Mouse (Mus musculus) midbrain, postnatal 0 days (tissue): ENCODE measurements at regions not wholly inside any gene's neighbourhood (a gene's known extent, or its start where the extent isn't known, plus 50 kb on each side); places are given as distances from the start of the nearest gene placed in this dataset.

Source experiments
- ATAC-seq: fragments of 200-750 bp; cut with Nextera tagmentation; 2 replicates; pipeline ENCODE4 v1.8.0; 2017; ENCODE audit warnings: moderate number of reproducible peaks, mild to moderate bottlenecking, moderate TSS enrichment, moderate library complexity; ENCODE audit not compliant: low FRiP score
- DNase-seq: peaks from one replicate; pipeline ENCODE4 v3.0.0-alpha.2; 2015; ENCODE audit warnings: low spot score
- H3K27ac ChIP-seq: fragments of 300-500 bp; sonication (generic); 2 replicates; pipeline ENCODE4 v1.5.1; 2014; ENCODE audit warnings: low read depth, mild to moderate bottlenecking, low read length, mixed read lengths
- H3K27me3 ChIP-seq: fragments of 300-500 bp; sonication (generic); 2 replicates; pipeline ENCODE4 v1.6.1; 2014; ENCODE audit warnings: low read length, control low read depth, mixed read lengths; ENCODE audit not compliant: insufficient read depth
- H3K36me3 ChIP-seq: fragments of 300-500 bp; sonication (generic); 2 replicates; pipeline ENCODE4 v1.6.1; 2014; ENCODE audit warnings: low read length, control low read depth, mixed read lengths; ENCODE audit not compliant: insufficient read depth
- H3K4me1 ChIP-seq: fragments of 300-500 bp; sonication (generic); 2 replicates; pipeline ENCODE4 v1.6.1; 2014; ENCODE audit warnings: mild to moderate bottlenecking, control low read depth, antibody characterized with exemption, low read length, mixed read lengths; ENCODE audit not compliant: insufficient read depth
- H3K4me2 ChIP-seq: fragments of 300-500 bp; sonication (generic); 2 replicates; pipeline ENCODE4 v1.6.1; 2014; ENCODE audit warnings: low read depth, mild to moderate bottlenecking, low read length, mixed read lengths; ENCODE audit not compliant: poor library complexity, severe bottlenecking
- H3K4me3 ChIP-seq: fragments of 300-500 bp; sonication (generic); 2 replicates; pipeline ENCODE4 v1.5.1; 2014; ENCODE audit warnings: low read depth, mild to moderate bottlenecking, low read length, moderate library complexity
- H3K9ac ChIP-seq: fragments of 300-500 bp; sonication (generic); replicated peaks from 2 replicates; pipeline ENCODE4 v1.6.1; 2014; ENCODE audit warnings: mild to moderate bottlenecking, low read length, moderate library complexity, mixed read lengths; ENCODE audit not compliant: poor library complexity, severe bottlenecking
- H3K9me3 ChIP-seq: fragments of 300-500 bp; sonication (generic); 2 replicates; pipeline ENCODE4 v1.6.1; 2016; ENCODE audit warnings: low read length, control low read depth
- CTCF ChIP-seq: IDR thresholded peaks from 2 replicates; pipeline ENCODE4 v1.5.1; 2016; ENCODE audit warnings: antibody characterized with exemption, mild to moderate bottlenecking
- WGBS: fragments of 180-500 bp; shearing (Covaris S2); extraction: QIAGEN DNeasy Blood & Tissue Kit; methylation state at CpG from one replicate; pipeline ENCODE4 v1.1.7; 2014; 5-methylcytosine and 5-hydroxymethylcytosine counted together

- no peak overlapping the region for H3K4me2 ChIP-seq
- DNase-seq (peak; percentile 21), ATAC-seq (no peak)
- TF ChIP-seq CTCF: no peak
- no peaks in the 10 kb centered on the region for H3K27me3 ChIP-seq
- H3K4me3 ChIP-seq: no peak overlapping the region
- WGBS: 80% methylated on average over 18 of the region's 18 CpGs
- no peaks in the 10 kb centered on the region for H3K9me3 ChIP-seq
- H3K27ac ChIP-seq: no peak overlapping the region
- H3K4me1 ChIP-seq: no peaks in the 10 kb centered on the region
- no peak overlapping the region for H3K9ac ChIP-seq
- no peaks in the 10 kb centered on the region for H3K36me3 ChIP-seq
Observed at GRCm38 (mm10) chr15:94045131-94045756, 420.0 kb downstream of the Adamts20 start.

- WGBS: 77% methylated on average over 2 of the region's 2 CpGs
- DNase-seq: no peak
- TF ChIP-seq CTCF: no peak
- Histone ChIP-seq H3K27ac (no peak overlapping the region), H3K36me3 (no peaks in the 10 kb centered on the region), H3K9ac (no peak overlapping the region), H3K4me2 (no peak overlapping the region), H3K4me1 (no peaks in the 10 kb centered on the region), H3K9me3 (no peaks in the 10 kb centered on the region), H3K4me3 (no peak overlapping the region), H3K27me3 (no peaks in the 10 kb centered on the region)
- ATAC-seq: no peak
Observed at GRCm38 (mm10) chr15:94032957-94033356, 432.3 kb downstream of the Adamts20 start.

- Histone ChIP-seq H3K27ac (no peak overlapping the region), H3K36me3 (no peaks in the 10 kb centered on the region), H3K4me1 (no peaks in the 10 kb centered on the region), H3K9me3 (no peaks in the 10 kb centered on the region), H3K4me2 (no peak overlapping the region), H3K4me3 (no peak overlapping the region), H3K9ac (no peak overlapping the region), H3K27me3 (no peaks in the 10 kb centered on the region)
- ATAC-seq: no peak
- DNase-seq: no peak
- WGBS: 67% methylated on average over 16 of the region's 16 CpGs
- TF ChIP-seq CTCF: no peak
Observed at GRCm38 (mm10) chr15:94025996-94026696, 430.5 kb upstream of the Prickle1 start.

GRCm38 (mm10) chr15:94025239-94025971 is 429.7 kb upstream of the Prickle1 start:
- H3K36me3 ChIP-seq: no peaks in the 10 kb centered on the region
- H3K4me3 ChIP-seq: no peak overlapping the region
- no peak overlapping the region for H3K27ac ChIP-seq
- no peaks in the 10 kb centered on the region for H3K27me3 ChIP-seq
- DNase-seq (no peak), ATAC-seq (no peak)
- no peak overlapping the region for H3K4me2 ChIP-seq
- 86% methylated on average over 20 of the region's 20 CpGs for WGBS
- no peaks in the 10 kb centered on the region for H3K9me3 ChIP-seq
- TF ChIP-seq CTCF: no peak
- H3K4me1 ChIP-seq: no peaks in the 10 kb centered on the region
- H3K9ac ChIP-seq: no peak overlapping the region

GRCm38 (mm10) chr15:94024806-94025205 is 429.1 kb upstream of the Prickle1 start:
- no peak for TF ChIP-seq CTCF
- no peak overlapping the region for H3K27ac ChIP-seq
- DNase-seq (no peak), ATAC-seq (no peak)
- H3K27me3 ChIP-seq: no peaks in the 10 kb centered on the region
- H3K9ac ChIP-seq: no peak overlapping the region
- 83% methylated on average over 3 of the region's 3 CpGs for WGBS
- no peak overlapping the region for H3K4me3 ChIP-seq
- H3K4me1 ChIP-seq: no peaks in the 10 kb centered on the region
- no peaks in the 10 kb centered on the region for H3K9me3 ChIP-seq
- no peak overlapping the region for H3K4me2 ChIP-seq
- H3K36me3 ChIP-seq: no peaks in the 10 kb centered on the region
